Mouse (Mus musculus) activated CD4-positive, CD25-positive, alpha-beta regulatory T cell, adult 9 weeks (primary cell): ENCODE results near the gene Krtap31-1. TPM values are rescaled to one million over a fixed set of nuclear protein-coding genes. Genes with fewer than 3 reads are reported as not detected.

Source experiments
- polyA plus RNA-seq: library from polyadenylated mRNA; unstranded; fragments of 100-300 nt; shearing (Covaris generic); gene quantifications from one replicate; pipeline ENCODE4 v1.2.1, GENCODE M21; 2017

Krtap31-1 gene
- not detected for polyA plus RNA-seq

GRCm38 (mm10) chr11:99907620-99908019, at the start of gene Krtap31-1:
TSS of gene Krtap31-1 (plus strand) at chr11:99907920.

GRCm38 (mm10) chr11:99864176-99864575, 43.5 kb upstream of the Krtap31-1 start, which contains the start of gene Gm11559:
TSS of gene Gm11559 (plus strand) at chr11:99864476.

DNA sequence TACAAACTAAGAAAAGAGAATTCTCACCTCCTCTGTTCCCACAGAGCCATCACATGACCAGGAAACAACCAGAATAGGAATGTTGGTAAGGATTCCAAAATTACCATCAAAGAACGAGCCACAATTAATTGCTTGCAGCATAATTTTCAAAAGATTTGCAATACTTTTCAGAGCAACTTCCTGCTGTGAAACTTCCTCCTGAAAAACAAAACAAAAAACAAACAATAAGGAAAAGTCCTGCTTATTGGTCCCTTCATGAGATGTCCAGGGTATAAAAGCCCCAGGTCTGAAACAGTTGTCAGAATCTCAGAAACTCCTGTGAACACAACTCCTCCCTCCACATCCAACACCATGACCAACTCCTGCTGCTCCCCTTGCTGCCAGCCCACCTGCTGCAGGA, 34.6 kb upstream of the Krtap31-1 start, which contains the start of gene Krtap9-1:
Gene Krtap9-1 (plus strand): TSS at position 301 of the 400 bp plus-strand sequence.

DNA sequence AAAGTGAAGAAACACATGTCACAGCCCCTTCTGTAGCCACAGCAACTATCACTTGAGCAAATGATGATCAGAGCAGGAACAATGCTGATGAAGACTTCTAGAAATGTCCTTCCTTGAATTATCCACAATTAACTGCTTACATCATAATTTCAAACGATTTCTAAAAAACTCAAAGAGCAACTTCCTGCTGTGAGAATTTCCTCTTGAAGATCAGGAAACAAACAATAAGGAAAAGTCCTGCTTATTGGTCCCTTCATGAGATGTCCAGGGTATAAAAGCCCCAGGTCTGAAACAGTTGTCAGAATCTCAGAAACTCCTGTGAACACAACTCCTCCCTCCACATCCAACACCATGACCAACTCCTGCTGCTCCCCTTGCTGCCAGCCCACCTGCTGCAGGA, 28.8 kb upstream of the Krtap31-1 start, which contains the start of gene Gm11567:
Gene Gm11567 (plus strand): TSS at position 301 of the 400 bp plus-strand sequence.

DNA sequence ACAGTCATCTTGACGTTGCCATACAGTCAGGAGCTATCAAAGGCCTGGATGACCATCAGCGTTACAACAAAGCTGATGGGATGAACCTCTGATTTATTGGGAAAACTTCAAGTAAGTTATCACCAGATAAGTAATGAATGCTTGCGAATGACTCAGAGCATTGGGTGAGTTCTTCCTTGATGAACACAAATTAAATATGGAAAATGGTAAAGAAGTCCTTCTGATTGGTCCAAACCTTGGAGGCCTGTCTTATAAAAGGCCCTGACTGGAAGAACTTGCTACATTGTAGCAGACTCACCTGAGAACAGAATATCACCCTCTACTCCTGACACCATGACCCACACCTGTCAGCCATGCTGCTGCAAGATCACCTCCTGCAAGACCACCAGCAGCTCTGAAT, 6.7 kb downstream of the Krtap31-1 start, which contains the start of gene Gm11565:
Gene Gm11565 (plus strand): TSS at position 301 of the 400 bp plus-strand sequence.

GRCm38 (mm10) chr11:99935991-99936390, 28.3 kb downstream of the Krtap31-1 start, which contains the start of gene Krtap31-2:
TSS of gene Krtap31-2 (plus strand) at chr11:99936291.

DNA sequence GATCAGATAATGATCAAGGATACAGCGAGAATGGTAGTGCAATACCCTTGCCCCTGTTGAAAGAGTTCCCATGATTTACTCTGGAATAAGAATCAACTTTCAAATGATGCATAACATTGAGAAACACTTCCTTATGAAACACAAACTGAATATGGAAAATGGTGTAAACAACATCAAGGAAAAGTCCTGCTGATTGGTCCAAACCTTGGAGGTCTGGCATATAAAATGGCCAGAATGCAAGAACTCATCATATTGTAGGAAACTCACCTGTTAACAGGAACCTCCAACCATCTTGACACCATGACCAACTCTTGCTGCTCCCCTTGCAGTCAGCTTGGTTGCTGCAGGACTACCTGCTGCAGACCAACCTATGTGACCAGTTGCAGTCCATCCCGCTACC, 40.5 kb downstream of the Krtap31-1 start, which contains the start of gene Krtap9-5:
Gene Krtap9-5 (plus strand): TSS at position 301 of the 400 bp plus-strand sequence.

Other genes with a start within 250 kb of the Krtap31-1 start
- not detected for gene Gm11563, start 249.0 kb upstream of the Krtap31-1 start, polyA plus RNA-seq
- not detected for gene Krtap4-6, start 242.0 kb upstream of the Krtap31-1 start, polyA plus RNA-seq
- gene Gm14190, start 217.2 kb upstream of the Krtap31-1 start, polyA plus RNA-seq: not detected
- not detected for gene Gm14180, start 173.6 kb upstream of the Krtap31-1 start, polyA plus RNA-seq
- gene Gm11595, start 135.0 kb upstream of the Krtap31-1 start, polyA plus RNA-seq: not detected
- gene Krtap4-8, start 127.2 kb upstream of the Krtap31-1 start, polyA plus RNA-seq: not detected
- gene Krtap4-9, start 122.7 kb upstream of the Krtap31-1 start, polyA plus RNA-seq: not detected
- not detected for gene Gm11596, start 114.5 kb upstream of the Krtap31-1 start, polyA plus RNA-seq
- not detected for gene Gm11569, start 109.0 kb upstream of the Krtap31-1 start, polyA plus RNA-seq
- gene Gm11554, start 103.5 kb upstream of the Krtap31-1 start, polyA plus RNA-seq: not detected
- not detected for gene Krtap4-13, start 98.0 kb upstream of the Krtap31-1 start, polyA plus RNA-seq
- gene Gm11564, start 92.3 kb upstream of the Krtap31-1 start, polyA plus RNA-seq: not detected
- gene 2300003K06Rik, start 69.9 kb upstream of the Krtap31-1 start, polyA plus RNA-seq: not detected
- not detected for gene Krtap4-16, start 56.3 kb upstream of the Krtap31-1 start, polyA plus RNA-seq
- not detected for gene Gm11568, start 50.0 kb upstream of the Krtap31-1 start, polyA plus RNA-seq
- gene Gm11559, start 43.4 kb upstream of the Krtap31-1 start, polyA plus RNA-seq: not detected
- not detected for gene Krtap9-1, start 34.5 kb upstream of the Krtap31-1 start, polyA plus RNA-seq
- not detected for gene Gm11567, start 28.7 kb upstream of the Krtap31-1 start, polyA plus RNA-seq
- gene Gm11565, start 6.8 kb downstream of the Krtap31-1 start, polyA plus RNA-seq: not detected
- gene Krtap31-2, start 28.4 kb downstream of the Krtap31-1 start, polyA plus RNA-seq: not detected
- not detected for gene Krtap9-5, start 40.6 kb downstream of the Krtap31-1 start, polyA plus RNA-seq
- gene Krtap29-1, start 71.1 kb downstream of the Krtap31-1 start, polyA plus RNA-seq: not detected
- gene Krtap16-1, start 78.7 kb downstream of the Krtap31-1 start, polyA plus RNA-seq: not detected
- gene Krtap17-1, start 86.1 kb downstream of the Krtap31-1 start, polyA plus RNA-seq: not detected
- gene Krt33a, start 108.3 kb downstream of the Krtap31-1 start, polyA plus RNA-seq: not detected
- gene Krt33b, start 121.9 kb downstream of the Krtap31-1 start, polyA plus RNA-seq: not detected
- gene Krt34, start 133.6 kb downstream of the Krtap31-1 start, polyA plus RNA-seq: not detected
- gene Krt31, start 142.6 kb downstream of the Krtap31-1 start, polyA plus RNA-seq: not detected
- gene Krt32, start 180.3 kb downstream of the Krtap31-1 start, polyA plus RNA-seq: not detected
- not detected for gene Krt35, start 188.3 kb downstream of the Krtap31-1 start, polyA plus RNA-seq
- not detected for gene Krt36, start 197.7 kb downstream of the Krtap31-1 start, polyA plus RNA-seq
- gene Krt13, start 213.6 kb downstream of the Krtap31-1 start, polyA plus RNA-seq: not detected
- not detected for gene Krt15, start 228.0 kb downstream of the Krtap31-1 start, polyA plus RNA-seq
- not detected for gene Krt19, start 240.7 kb downstream of the Krtap31-1 start, polyA plus RNA-seq